Mouse (Mus musculus) intestine, postnatal 0 days (tissue): Measurements from ENCODE around the gene Samd9l. TPM values are rescaled to one million over a fixed set of nuclear protein-coding genes. Genes with fewer than 3 reads are reported as not detected.
A peak's percentile ranks its signal among the peaks of the same experiment; 100 is the strongest.
"Not testable (repeated sequence)": the region's sequence is repeated elsewhere in the genome, so short reads cannot be mapped to it uniquely, and the experiment has no call there.

Experiments
- ATAC-seq: fragments of 200-750 bp; cut with Nextera tagmentation; 2 replicates; pipeline ENCODE4 v1.8.0; 2017; ENCODE audit warnings: mild to moderate bottlenecking, moderate TSS enrichment, moderate library complexity
- H3K27ac ChIP-seq: fragments of 300-500 bp; sonication (generic); 2 replicates; pipeline ENCODE4 v1.5.1; 2014; ENCODE audit warnings: mild to moderate bottlenecking, low read depth, low read length, moderate library complexity
- H3K27me3 ChIP-seq: fragments of 300-500 bp; sonication (generic); replicated peaks from 2 replicates; pipeline ENCODE4 v1.6.1; 2014; ENCODE audit warnings: low read length, mixed read lengths; ENCODE audit not compliant: control insufficient read depth, insufficient read depth
- H3K36me3 ChIP-seq: fragments of 300-500 bp; sonication (generic); 2 replicates; pipeline ENCODE4 v1.6.1; 2014; ENCODE audit warnings: mild to moderate bottlenecking, moderate library complexity; ENCODE audit not compliant: control insufficient read depth, insufficient read depth
- H3K4me1 ChIP-seq: fragments of 300-500 bp; sonication (generic); replicated peaks from 2 replicates; pipeline ENCODE4 v1.6.1; 2014; ENCODE audit warnings: antibody characterized with exemption, low read length, mixed read lengths; ENCODE audit not compliant: control insufficient read depth, insufficient read depth
- H3K4me2 ChIP-seq: fragments of 300-500 bp; sonication (generic); replicated peaks from 2 replicates; pipeline ENCODE4 v1.6.1; 2014; ENCODE audit warnings: low read depth, mild to moderate bottlenecking, moderate library complexity
- H3K4me3 ChIP-seq: fragments of 300-500 bp; sonication (generic); 2 replicates; pipeline ENCODE4 v1.5.1; 2014; ENCODE audit warnings: low read depth, low read length
- H3K9ac ChIP-seq: fragments of 300-500 bp; sonication (generic); 2 replicates; pipeline ENCODE4 v1.6.1; 2014; ENCODE audit warnings: mild to moderate bottlenecking, low read depth, low read length
- H3K9me3 ChIP-seq: fragments of 300-500 bp; sonication (generic); 2 replicates; pipeline ENCODE4 v1.6.1; 2016; ENCODE audit warnings: mixed run types; ENCODE audit not compliant: control insufficient read depth
- CTCF ChIP-seq: sonication (generic); IDR thresholded peaks from 2 replicates; pipeline ENCODE4 v1.5.1; 2016; ENCODE audit warnings: low read depth, mild to moderate bottlenecking, control low read depth, antibody characterized with exemption, moderate library complexity
- WGBS: fragments of 180-500 bp; shearing (Covaris S2); extraction: QIAGEN DNeasy Blood & Tissue Kit; methylation state at CpG from one replicate; pipeline ENCODE4 v1.1.7; 2014; 5-methylcytosine and 5-hydroxymethylcytosine counted together
- polyA plus RNA-seq: library from polyadenylated mRNA; unstranded; fragments of >200 nt; fragmentation: Nextera tagmentation; extraction: Ambion mirVana; gene quantifications from 2 replicates; pipeline ENCODE4 v1.2.1, GENCODE M21; 2015

Samd9l gene
- 26.1 and 28.2 TPM in 2 replicates for polyA plus RNA-seq

- Histone ChIP-seq H3K27ac (peak within 1 kb of the TSS; percentile 68), H3K9ac (peak within 1 kb of the TSS; percentile 58), H3K4me3 (peak within 1 kb of the TSS; percentile 38), H3K4me2 (peak within 1 kb of the TSS; percentile 65)
- not testable (repeated sequence) for H3K36me3 ChIP-seq, H3K9me3 ChIP-seq, H3K27me3 ChIP-seq, H3K4me1 ChIP-seq
- WGBS = 27% methylated on average over 4 of the region's 4 CpGs
- peak; percentile 72 for TF ChIP-seq CTCF
- peak; percentile 81 for ATAC-seq
These were observed at the start of gene Samd9l for GRCm38 (mm10) chr6:3399340-3400068. Gene Samd9l (minus strand): TSS chr6:3399572.

GRCm38 (mm10) chr6:3447404-3447803 is 48.0 kb upstream of the Samd9l start:
- no peaks in the 10 kb centered on the region for H3K4me1 ChIP-seq
- peak; percentile 57; the same call in 1 of the 2 replicates for ATAC-seq
- no peak overlapping the region for H3K27ac ChIP-seq
- WGBS = 7% methylated on average over 5 of the region's 5 CpGs
- H3K9me3 ChIP-seq = no peaks in the 10 kb centered on the region
- H3K4me3 ChIP-seq = no peak overlapping the region
- TF ChIP-seq CTCF = peak; percentile 100
- H3K4me2 ChIP-seq = no peak overlapping the region
- H3K9ac ChIP-seq = no peak overlapping the region
- H3K27me3 ChIP-seq = no peaks in the 10 kb centered on the region
- no peaks in the 10 kb centered on the region for H3K36me3 ChIP-seq

- no peak overlapping the region for H3K27ac ChIP-seq
- H3K9ac ChIP-seq = no peak overlapping the region
- no peaks in the 10 kb centered on the region for H3K9me3 ChIP-seq
- H3K4me1 ChIP-seq = no peaks in the 10 kb centered on the region
- TF ChIP-seq CTCF = peak; percentile 29
- H3K36me3 ChIP-seq = no peaks in the 10 kb centered on the region
- WGBS = 17% methylated on average over 1 of the region's 1 CpGs
- H3K4me2 ChIP-seq = no peak overlapping the region
- ATAC-seq = no peak
- no peaks in the 10 kb centered on the region for H3K27me3 ChIP-seq
- H3K4me3 ChIP-seq = no peak overlapping the region
These were observed 44.5 kb upstream of the Samd9l start for GRCm38 (mm10) chr6:3443905-3444304.

GRCm38 (mm10) chr6:3436087-3436486 is 36.7 kb upstream of the Samd9l start:
- Histone ChIP-seq H3K36me3 (no peaks in the 10 kb centered on the region), H3K27me3 (no peaks in the 10 kb centered on the region), H3K9ac (no peak overlapping the region), H3K4me1 (no peaks in the 10 kb centered on the region), H3K4me2 (no peak overlapping the region), H3K27ac (no peak overlapping the region), H3K4me3 (no peak overlapping the region), H3K9me3 (no peaks in the 10 kb centered on the region)
- no peak for TF ChIP-seq CTCF
- ATAC-seq = peak; percentile 79

GRCm38 (mm10) chr6:3430976-3431375 is 31.6 kb upstream of the Samd9l start:
- ATAC-seq, H3K9ac ChIP-seq, H3K27me3 ChIP-seq, H3K4me1 ChIP-seq, H3K36me3 ChIP-seq, H3K4me2 ChIP-seq, H3K4me3 ChIP-seq, H3K27ac ChIP-seq, H3K9me3 ChIP-seq: not testable (repeated sequence)
- 86% methylated on average over 2 of the region's 2 CpGs for WGBS

- Histone ChIP-seq H3K36me3 (no peaks in the 10 kb centered on the region), H3K27ac (no peak overlapping the region), H3K9ac (no peak overlapping the region), H3K9me3 (no peaks in the 10 kb centered on the region), H3K27me3 (no peaks in the 10 kb centered on the region), H3K4me1 (no peaks in the 10 kb centered on the region), H3K4me2 (no peak overlapping the region), H3K4me3 (no peak overlapping the region)
- no peak for TF ChIP-seq CTCF
- no peak for ATAC-seq
- WGBS = 82% methylated on average over 1 of the region's 1 CpGs
These were observed 27.7 kb upstream of the Samd9l start for GRCm38 (mm10) chr6:3427047-3427446.

- not testable (repeated sequence) for H3K36me3 ChIP-seq, H3K9ac ChIP-seq, H3K27me3 ChIP-seq, H3K4me1 ChIP-seq, H3K4me2 ChIP-seq, H3K27ac ChIP-seq, H3K4me3 ChIP-seq, ATAC-seq, H3K9me3 ChIP-seq
These were observed 26.0 kb upstream of the Samd9l start for GRCm38 (mm10) chr6:3425333-3425732.

- not testable (repeated sequence) for H3K27ac ChIP-seq, H3K27me3 ChIP-seq, H3K9ac ChIP-seq, H3K9me3 ChIP-seq, H3K36me3 ChIP-seq, H3K4me2 ChIP-seq, H3K4me3 ChIP-seq, H3K4me1 ChIP-seq
- WGBS = 0% methylated on average over 1 of the region's 4 CpGs
- ATAC-seq = peak; percentile 83
These were observed 25.4 kb upstream of the Samd9l start for GRCm38 (mm10) chr6:3424613-3425277.
